26 mouse cellular contexts compared by ENCODE assay signal in genomic region chr6:16468693-16469375, GRCm38 (mm10).
"Had no signal": no experiment of that assay in that cellular context is flagged by ENCODE, and none has a peak within 500 bp of the region (broad histone marks: within the 10 kb centered on the region; RNA-seq: fewer than 3 reads in every experiment).

No protein-coding gene starts in this region.

- H3K9me3 ChIP-seq: heart, embryonic 10.5 days; heart, embryonic 12.5 days; hindbrain, embryonic 10.5 days; hindbrain, embryonic 12.5 days; kidney, embryonic 15.5 days; limb, embryonic 13.5 days; limb, embryonic 15.5 days; liver, embryonic 12.5 days had no signal

- ATAC-seq: hindbrain, embryonic 16.5 days; inflammation-experienced regulatory T-cells, adult 6 months; liver, embryonic 12.5 days had no signal

- H3K4me3 ChIP-seq: gastrocnemius, adult 2 months; heart, embryonic 10.5 days; heart, embryonic 12.5 days; hindbrain, embryonic 10.5 days; hindbrain, embryonic 12.5 days; kidney, embryonic 15.5 days; limb, embryonic 13.5 days; limb, embryonic 15.5 days; liver, embryonic 12.5 days had no signal

- H3K4me2 ChIP-seq: heart, embryonic 12.5 days; hindbrain, embryonic 12.5 days; hindbrain, embryonic 14.5 days; kidney, embryonic 15.5 days; limb, embryonic 13.5 days; limb, embryonic 15.5 days; liver, embryonic 12.5 days had no signal

- H3K36me3 ChIP-seq: heart, embryonic 10.5 days; heart, embryonic 12.5 days; hindbrain, embryonic 10.5 days; hindbrain, embryonic 12.5 days; kidney, embryonic 15.5 days; limb, embryonic 13.5 days; limb, embryonic 15.5 days; liver, embryonic 12.5 days had no signal

- H3K9ac ChIP-seq: heart, embryonic 12.5 days; hindbrain, embryonic 12.5 days; hindbrain, embryonic 14.5 days; kidney, embryonic 15.5 days; limb, embryonic 13.5 days; limb, embryonic 15.5 days; liver, embryonic 12.5 days; liver, embryonic 14.5 days had no signal

- DNase-seq: gastrocnemius, adult 2 months; gastrocnemius, postnatal 10 days; gastrocnemius, postnatal 25 days; heart, adult 18-20 months; heart, postnatal 10 days; heart, postnatal 4 days; kidney, adult 11 months; kidney, adult 2 months; kidney, adult 9 months; kidney, postnatal 10 days; kidney, postnatal 36 days; layer of hippocampus, adult 9-11 months; layer of hippocampus, postnatal 36 days; left cerebral cortex, postnatal 4 days had no signal

- H3K27me3 ChIP-seq: heart, embryonic 12.5 days; hindbrain, embryonic 12.5 days; kidney, embryonic 15.5 days; limb, embryonic 13.5 days; limb, embryonic 15.5 days; liver, embryonic 12.5 days had no signal

- H3K4me1 ChIP-seq: heart, embryonic 10.5 days; heart, embryonic 12.5 days; hindbrain, embryonic 10.5 days; hindbrain, embryonic 12.5 days; kidney, embryonic 15.5 days; limb, embryonic 13.5 days; limb, embryonic 15.5 days; liver, embryonic 12.5 days had no signal

- H3K27ac ChIP-seq: gastrocnemius, adult 2 months; heart, embryonic 10.5 days; hindbrain, embryonic 10.5 days; hindbrain, embryonic 12.5 days; hindbrain, embryonic 14.5 days; kidney, embryonic 15.5 days; limb, embryonic 13.5 days; limb, embryonic 15.5 days; liver, embryonic 12.5 days; liver, embryonic 14.5 days had no signal
